Mouse (Mus musculus): ENCODE results near the gene Siae. TPM values are rescaled to one million over a fixed set of nuclear protein-coding genes. Genes with fewer than 3 reads are reported as not detected.

The Siae gene
- total RNA-seq, 4 experiments from 2014 or later: 8.4 to 10.0 (median 9.1) TPM

DNA sequence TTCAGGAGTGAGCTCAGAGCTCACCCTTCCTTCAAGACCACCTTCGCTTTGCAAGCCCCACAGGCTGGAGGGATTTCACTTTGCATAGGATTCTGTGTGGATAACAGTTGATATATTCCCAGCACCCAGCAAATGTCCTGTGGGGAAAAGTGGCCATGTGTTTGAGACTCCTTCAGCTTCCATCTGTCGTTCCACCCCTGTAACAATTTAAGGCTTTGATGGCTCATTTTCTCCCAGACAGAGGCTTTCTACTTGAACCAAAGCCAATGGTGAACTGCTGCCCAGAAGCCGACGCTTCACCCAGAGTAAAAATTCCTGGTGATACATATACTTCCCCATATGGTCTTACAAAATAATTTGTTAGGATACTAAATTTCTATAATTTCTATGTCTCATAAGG, 119.8 kb downstream of the Siae start:
- DNase-seq (ENCODE audit: low spot score): no peak

- no peak for DNase-seq (ENCODE audit: low spot score)
Observed at GRCm38 (mm10) chr9:37681123-37681522, 125.6 kb downstream of the Siae start.

DNA sequence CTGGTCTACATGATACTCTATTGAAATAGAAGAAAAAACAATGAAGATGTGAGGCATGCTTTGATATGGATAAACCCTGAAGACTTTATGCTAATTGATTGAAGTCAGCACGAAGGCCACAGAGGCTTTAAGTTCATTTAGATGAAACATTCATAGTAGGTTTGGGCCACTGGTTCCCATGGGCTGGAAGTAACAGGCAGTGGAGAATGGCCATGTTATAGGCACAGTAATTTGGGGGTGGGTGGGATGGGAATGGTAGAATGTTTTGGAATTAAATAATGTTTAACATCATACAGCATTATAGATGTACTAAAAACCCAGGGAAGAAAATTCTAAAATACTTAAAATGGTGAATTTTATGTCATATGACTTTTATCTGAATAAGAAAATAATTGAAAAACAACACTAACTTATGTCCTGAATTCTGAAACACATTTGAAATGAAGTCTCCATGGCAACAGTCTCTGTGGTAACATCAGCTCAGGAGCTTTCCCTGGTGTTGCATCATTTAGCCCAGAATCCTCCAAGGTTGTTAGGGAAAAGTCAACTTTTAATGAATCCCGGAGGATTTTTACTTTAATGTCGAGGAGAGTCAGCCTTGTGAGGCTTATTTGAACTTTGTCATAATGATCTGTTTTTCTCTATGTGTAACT, 131.9 kb downstream of the Siae start:
- DNase-seq (ENCODE audit: low spot score): no peak

GRCm38 (mm10) chr9:37687941-37688303, 132.4 kb downstream of the Siae start:
- no peak for DNase-seq (ENCODE audit: low spot score)

- DNase-seq (ENCODE audit: low spot score): no peak
Observed at GRCm38 (mm10) chr9:37689970-37690686, 134.6 kb downstream of the Siae start.

Other genes starting within 250 kb of the Siae start
- 1 to 10 TPM; 1.6 to 2.3 (median 1.9) TPM for gene Ccdc15, start 207.3 kb upstream of the Siae start, total RNA-seq (2022)
- under 1 TPM in 1 of 4 experiments, not detected in 3; 0.11 TPM for gene Hepacam, start 188.3 kb upstream of the Siae start, total RNA-seq (2022)
- 10 to 100 TPM; 21.3 to 39.4 (median 32.2) TPM for gene Robo4, start 153.8 kb upstream of the Siae start, total RNA-seq (2022)
- not detected for gene Robo3, start 122.5 kb upstream of the Siae start, total RNA-seq (2022)
- 1 to 10 TPM; 3.5 to 7.7 (median 5.4) TPM for gene Msantd2, start 66.4 kb upstream of the Siae start, total RNA-seq (2022)
- 10 to 100 TPM; 53.1 to 62.0 (median 57.0) TPM for gene Esam, start 27.6 kb upstream of the Siae start, total RNA-seq (2022)
- 1 to 10 TPM; 1.9 to 5.2 (median 3.7) TPM for gene Vsig2, start 16.4 kb upstream of the Siae start, total RNA-seq (2022)
- gene Nrgn, start 2.8 kb upstream of the Siae start, total RNA-seq (2022): 10 to 100 TPM in 2 of 4 experiments, 1 to 10 TPM in 2; 4.8 to 11.7 (median 8.5) TPM
- 1 to 10 TPM; 2.7 to 3.6 (median 2.9) TPM for gene Spa17, start 58.0 kb downstream of the Siae start, total RNA-seq (2022)
- 10 to 100 TPM; 29.8 to 35.8 (median 34.0) TPM for gene Tbrg1, start 101.6 kb downstream of the Siae start, total RNA-seq (2022)
- gene Panx3, start 113.5 kb downstream of the Siae start, total RNA-seq (2022): not detected
- not detected for gene Olfr160, start 160.6 kb downstream of the Siae start, total RNA-seq (2022)
- not detected for gene Olfr874, start 189.4 kb downstream of the Siae start, total RNA-seq (2022)
- not detected for gene Olfr875, start 216.2 kb downstream of the Siae start, total RNA-seq (2022)
- not detected for gene Olfr876, start 247.3 kb downstream of the Siae start, total RNA-seq (2022)